Mouse (Mus musculus) layer of hippocampus, adult 11-12 months (tissue): Measurements from ENCODE around the gene Pla2g5.

Experiments
- DNase-seq: peaks from one replicate; pipeline ENCODE4 v3.0.0; 2022; ENCODE audit warnings: low spot score

The Pla2g5 gene

DNA sequence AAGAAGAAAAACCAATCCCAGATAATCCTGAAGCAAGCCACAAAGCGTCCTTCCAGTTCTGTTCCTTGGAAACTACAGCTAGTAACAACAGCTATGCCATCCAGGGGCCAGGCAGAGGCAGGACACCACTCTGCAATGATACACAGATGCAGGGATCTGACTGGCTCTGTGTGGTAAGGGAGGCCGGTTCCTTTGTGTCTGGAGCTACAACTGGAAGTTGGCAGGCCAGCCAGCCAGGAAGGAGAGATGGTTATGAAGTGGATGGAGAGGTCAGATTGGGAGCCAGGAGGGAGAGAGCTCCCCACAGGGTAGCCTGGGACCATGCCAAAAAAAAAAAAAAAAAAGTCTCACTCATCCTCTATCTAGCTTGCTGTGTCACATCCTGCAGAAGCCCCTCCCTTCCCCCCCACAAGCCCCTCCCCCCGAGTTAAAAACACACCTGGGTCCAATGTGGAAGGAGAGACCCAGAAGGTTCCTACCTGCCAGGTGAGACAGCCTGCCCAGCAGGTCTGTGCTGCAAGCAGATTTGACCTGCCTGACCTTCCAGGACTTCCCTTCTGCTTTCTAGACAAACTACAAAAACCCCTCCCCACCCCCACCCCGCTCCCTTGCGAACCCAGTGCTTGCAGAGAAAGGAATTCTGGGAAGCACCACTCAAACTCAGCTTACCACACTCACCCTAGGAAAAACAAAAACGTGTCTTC lies 66.6 kb downstream of the Pla2g5 start:
- no peak for DNase-seq

DNA sequence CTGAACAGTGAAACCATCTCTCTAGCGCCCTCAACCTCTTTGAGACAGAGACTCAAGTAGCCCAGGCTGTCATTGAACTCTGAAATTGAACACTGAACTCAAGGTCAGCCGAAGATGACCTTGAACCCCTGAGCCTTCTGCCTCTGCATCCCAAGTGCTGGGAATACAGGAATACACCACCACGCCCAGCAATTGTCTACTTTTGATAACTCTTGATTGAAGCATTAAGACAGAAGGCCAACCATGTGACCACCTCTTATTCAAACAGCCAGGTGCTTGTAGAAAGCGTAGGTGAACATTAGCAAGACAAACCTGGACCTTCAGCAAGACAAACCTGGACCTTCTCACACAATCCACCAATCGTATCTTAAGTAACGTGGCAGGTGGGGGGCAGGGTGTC lies 68.9 kb downstream of the Pla2g5 start:
- no peak for DNase-seq

DNA sequence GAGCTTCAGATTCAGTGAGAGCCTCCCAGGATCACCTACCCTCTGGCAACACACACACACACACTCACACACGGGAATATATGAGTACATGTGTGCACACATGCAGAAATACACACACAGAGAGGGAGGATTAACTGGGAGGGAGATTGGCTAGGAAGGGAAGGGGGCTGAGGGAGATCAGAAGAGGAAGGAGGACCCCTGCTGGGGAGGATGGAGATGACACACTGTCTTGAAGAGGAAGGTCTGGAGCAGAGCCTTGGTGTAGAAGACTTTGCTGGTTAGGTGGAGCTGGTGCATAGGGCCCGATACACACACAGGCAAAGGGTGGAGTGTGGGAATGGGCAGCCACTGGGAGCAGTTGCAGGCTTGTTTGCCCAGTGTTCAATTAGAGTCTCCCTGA lies 70.0 kb downstream of the Pla2g5 start:
- DNase-seq = peak; percentile 76

DNA sequence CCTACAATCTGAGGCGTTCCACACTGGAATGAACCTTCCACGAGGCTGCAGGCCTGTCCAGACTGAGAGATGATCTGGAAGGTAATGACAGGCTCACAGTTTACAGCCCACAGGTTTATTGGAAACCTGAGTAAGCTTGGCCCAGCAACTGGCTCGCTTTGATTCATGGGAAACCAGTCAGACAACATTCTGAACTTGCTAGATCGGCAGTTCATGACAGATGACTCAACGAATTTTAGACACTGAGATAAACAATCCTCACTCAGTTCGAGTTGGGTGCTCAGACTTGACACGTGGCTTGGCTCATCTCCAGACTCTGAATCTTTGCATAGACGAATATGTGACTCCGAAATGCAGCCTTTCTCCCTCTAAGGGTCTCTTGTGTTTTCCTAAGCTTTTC lies 70.7 kb downstream of the Pla2g5 start:
- no peak for DNase-seq

DNA sequence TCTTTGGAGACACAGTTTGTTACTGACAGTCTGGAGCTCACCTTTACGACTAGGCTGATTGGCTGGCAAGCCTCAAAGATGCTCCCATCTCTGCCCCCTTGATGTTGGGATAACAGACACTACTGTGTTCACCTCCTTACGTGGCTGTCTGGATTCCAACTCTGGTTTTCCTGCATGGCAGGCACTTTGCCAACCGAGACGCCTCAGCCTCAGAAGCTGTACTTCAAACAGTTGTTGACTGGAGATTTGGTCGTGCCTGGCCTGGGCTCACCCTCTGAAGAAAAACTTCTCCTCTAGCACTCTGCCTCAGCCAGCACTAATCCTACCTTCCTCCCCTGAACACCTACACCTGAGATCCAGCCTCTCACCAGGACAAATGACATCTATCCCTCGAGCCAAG lies 71.8 kb downstream of the Pla2g5 start:
- DNase-seq = no peak

DNA sequence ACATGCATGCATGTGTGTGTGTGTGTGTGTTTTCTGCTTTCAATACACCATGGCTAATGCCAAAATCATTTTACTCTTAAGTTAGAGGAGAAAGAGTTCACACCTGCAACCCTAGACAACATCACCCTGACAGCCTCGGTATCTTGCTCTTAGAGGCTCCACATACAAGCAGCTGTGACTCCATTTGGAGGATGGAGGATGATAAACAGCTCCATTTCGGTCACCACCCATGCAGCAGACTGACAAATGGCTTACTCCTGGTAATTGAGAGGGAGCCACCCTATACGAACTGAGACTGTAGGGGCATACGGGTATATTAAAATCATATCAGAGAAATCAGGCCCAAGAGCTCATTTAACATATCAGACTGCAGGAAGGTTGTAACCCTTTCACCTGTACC lies 74.9 kb downstream of the Pla2g5 start:
- DNase-seq = no peak

DNA sequence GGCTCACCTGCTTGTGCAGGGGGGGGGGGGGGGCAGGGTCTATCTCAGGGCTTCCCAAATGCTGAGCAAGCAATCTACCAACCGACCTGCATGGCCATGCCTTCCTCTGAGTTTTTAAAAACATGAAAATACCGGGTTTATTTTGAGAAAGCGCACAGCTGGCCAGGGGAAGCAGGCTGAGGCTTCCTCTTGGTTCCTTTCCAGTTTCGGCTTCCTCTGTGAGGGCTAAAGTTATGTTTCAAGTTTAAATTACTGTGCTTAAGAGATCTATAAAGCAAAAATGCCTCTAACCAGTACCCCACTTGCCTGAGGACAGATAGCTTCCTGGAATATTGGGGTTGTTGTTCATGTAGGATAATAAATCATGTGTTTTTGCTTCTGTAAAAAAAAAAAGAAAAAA lies 77.1 kb downstream of the Pla2g5 start:
- DNase-seq = no peak

DNA sequence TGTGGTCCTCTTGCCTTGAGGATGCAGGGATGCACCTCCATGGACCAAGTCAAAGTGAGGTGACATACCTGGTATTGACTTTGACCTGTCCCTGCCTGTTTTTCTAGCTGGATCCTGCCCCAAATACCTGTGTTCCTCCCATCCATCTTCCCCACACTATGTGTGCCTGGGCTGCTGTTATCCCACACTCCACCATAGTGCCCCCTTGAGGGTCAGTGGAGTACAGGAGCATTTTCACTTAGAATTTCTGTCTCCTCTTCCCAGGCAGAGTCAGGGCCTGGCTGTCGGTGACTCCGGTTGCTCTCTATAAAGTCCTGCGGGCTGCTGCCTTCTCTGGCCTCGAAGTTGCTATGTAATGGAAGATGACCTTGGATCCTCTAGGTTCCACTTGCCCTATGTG lies 77.6 kb downstream of the Pla2g5 start:
- DNase-seq = no peak

DNA sequence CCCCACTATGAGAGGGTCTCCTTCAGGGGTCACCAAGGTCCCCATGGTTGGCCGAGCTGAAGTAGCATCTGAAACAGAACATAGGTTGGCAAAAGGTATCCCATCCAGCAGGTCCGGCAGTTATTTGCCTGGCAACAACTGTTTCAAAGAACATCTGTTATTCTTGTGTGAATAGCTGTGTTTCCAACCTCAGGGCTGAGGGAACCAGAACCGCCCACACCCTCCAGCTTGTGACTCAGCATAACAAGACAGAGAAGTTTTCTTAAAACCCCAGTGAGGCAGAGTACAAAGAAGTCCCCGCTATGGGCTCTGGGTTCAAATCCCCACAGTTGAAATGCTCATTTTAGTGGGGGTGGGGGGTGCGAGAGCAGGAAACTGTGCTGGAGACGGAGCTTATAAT lies 81.2 kb downstream of the Pla2g5 start:
- DNase-seq = peak; percentile 63

DNA sequence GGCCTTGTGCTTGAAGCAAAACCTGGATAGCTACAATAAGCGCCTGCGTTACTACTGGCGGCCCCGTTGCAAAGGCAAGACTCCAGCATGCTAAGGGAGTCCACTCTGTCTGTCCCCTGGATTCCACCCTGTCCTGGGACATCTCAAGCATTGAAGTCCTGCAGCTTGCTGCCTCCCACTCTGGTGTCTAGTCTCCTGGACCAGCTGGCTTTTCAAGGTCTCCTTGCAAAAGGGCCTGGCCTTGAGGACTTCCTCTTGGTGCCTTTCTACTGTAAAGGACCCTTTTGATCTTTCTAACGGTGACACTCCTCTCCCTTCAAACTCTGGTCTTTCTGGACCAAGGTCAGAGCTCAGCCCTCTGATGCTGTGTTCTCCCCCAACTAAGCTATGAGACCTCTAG lies 83.0 kb downstream of the Pla2g5 start:
- DNase-seq = no peak

DNA sequence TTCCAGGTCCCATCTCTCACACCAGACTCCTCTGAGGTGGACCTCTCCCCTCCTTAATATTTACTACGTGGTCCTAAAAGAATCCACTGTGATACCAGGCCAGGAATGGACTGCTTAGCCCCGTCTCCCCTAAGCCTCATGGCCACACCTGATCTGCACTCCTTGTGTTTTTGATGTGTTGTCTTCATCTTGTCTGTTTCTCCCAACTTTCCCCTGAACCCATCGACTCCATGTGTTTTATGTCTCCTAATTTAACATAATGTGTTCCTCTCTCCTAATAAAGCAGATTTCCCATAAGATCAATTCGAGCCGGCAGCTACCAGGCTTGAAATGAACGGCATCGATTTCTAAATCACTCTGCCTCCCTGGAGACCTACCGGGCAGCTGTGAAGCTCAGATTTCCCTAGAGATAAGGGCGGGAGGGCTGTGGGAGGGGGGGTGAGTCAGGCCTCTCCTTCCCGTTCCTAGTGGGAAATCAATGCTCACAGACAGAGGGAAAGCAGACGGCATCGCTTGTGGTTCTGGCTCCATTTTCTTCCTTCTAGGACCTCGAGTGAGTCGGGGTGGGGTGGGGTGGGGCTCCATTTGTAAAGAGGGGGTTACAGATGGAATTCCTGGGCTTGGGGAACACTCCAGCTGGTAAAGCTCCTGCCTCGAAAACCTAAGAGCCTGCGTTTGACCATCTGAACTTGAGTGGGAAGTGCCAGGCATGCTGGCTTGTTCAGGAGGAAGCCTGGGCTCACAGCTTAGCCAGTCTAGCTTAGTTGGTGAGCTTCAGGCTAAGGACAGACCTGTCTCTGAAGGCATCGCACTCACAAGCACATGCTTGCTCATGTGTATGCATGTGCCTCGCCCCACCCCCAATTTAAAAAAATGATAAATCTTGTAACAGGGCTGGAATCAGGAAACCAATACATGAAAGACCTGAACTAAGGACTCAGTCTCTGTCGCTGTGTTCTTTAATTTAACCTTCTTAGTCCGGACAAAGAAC lies 85.6 kb downstream of the Pla2g5 start:
- no peak for DNase-seq

DNA sequence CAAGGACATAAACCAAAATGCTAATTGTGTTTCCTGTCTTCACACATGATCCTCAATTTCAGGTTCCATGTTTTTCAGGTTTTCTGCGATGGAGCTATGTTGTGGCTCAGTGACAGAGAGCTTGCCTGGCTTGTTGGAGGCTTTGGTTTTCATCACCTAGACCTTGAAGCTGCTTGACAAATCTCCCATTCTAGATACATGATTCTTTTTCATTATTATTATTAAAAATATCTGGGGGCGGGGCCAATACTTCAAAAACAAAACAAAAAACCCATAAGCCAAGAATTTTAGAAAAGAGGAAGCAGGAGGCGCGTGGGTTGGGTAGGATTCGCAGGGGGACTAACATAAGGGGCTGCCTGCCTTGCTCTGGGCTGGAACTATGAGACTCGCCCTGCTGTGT lies 87.8 kb downstream of the Pla2g5 start, which contains the start of gene Pla2g2d:
Gene Pla2g2d, plus strand, starts transcription at position 301 of the 400 bp plus-strand sequence.
- no peak for DNase-seq

DNA sequence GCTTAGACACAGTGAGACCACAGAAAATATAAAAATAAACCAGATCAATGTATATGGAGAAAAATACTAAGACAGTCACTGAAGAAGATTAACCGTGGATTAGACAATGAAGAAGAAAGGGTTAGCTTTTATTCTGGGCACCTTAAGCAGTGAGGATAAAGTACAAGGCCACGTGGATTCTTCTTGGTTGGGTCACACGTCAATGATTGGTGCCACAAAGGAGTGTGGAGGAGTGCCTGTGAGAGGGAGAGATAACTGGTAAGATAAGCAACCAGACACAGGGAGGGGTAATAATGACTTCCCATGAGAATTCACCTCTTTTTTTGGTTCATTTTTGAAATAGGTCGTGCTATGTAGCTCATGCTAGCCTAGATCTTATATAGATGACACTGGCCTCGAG lies 90.9 kb downstream of the Pla2g5 start:
- DNase-seq = no peak

DNA sequence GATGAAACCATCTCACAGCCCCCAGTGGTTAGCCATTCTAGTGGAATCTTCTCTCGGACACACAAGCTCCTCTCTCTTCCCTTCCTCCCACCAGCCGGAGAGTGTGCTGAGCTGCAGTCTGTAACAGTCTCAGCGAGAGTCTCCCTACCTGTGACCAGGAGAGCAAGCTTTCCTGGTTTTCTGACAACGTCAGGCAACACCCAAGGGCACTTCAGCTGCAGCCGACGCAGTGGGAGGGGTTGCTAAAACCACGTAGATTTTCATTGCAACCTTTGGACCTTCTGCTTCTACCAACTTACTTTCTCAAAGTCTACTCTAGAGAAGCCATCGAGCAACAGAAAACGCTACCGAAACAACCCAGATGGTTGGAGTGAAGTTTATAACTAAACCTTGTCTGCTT lies 91.3 kb downstream of the Pla2g5 start:
- DNase-seq = no peak

DNA sequence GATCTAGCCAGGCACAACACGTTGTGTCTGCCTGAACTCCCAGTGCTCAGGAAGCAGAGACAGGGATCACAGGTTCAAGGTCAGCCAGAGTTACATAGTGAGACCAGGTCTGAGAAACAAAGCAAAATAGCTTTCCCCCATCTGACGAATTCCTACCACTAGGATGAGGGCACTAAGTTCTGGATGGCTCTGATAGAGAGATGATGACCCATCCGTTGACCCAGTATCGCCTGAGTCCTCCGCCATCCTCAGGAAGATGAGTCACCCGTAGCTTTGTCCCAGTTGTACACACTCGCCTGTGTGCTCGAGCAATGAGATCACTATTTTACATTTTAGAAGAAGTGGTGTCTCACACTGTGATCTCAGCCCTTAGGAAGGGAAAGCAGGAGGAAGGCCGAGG lies 101.0 kb downstream of the Pla2g5 start:
- no peak for DNase-seq

DNA sequence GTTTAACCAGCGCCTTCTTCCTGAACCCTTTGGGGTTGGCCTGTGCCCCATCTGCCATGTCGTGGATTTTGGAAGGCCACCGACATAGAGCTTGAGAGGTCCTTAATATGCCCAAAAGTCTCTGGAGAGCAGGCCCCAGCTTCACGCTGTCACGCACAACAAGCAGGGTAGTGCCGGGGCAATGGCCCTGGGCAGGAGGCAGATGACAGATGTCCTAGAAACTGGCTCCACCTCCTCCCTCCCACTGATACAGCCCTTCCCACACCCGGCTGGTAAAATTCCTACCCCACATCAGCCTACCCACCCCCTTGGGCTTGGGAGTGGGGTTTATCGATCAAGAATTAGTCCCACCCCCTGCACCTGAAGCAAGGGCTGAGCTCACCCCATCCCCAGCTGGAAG lies 105.9 kb downstream of the Pla2g5 start, which contains the start of gene Pla2g2f:
Gene Pla2g2f, minus strand, starts transcription at position 211 of the 400 bp plus-strand sequence.
- DNase-seq = no peak

DNA sequence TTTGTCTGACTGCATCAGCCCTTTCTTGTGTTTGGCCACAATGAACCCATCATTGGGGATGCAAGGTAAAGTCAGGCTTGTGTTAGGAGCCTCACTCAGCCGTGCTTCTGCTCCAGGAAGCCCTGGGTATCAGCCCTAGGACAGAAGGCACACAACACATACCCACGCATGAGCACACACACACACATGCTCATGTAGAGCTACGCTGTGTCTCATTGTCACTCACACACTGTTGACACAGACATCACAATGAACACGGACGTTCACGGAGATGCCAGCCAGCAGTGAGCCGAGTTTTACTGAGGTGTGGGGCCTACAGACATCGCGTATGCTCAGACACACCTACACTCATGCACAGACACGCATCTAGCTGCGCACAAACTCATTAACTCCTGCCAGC lies 107.3 kb downstream of the Pla2g5 start:
- peak; percentile 30 for DNase-seq

DNA sequence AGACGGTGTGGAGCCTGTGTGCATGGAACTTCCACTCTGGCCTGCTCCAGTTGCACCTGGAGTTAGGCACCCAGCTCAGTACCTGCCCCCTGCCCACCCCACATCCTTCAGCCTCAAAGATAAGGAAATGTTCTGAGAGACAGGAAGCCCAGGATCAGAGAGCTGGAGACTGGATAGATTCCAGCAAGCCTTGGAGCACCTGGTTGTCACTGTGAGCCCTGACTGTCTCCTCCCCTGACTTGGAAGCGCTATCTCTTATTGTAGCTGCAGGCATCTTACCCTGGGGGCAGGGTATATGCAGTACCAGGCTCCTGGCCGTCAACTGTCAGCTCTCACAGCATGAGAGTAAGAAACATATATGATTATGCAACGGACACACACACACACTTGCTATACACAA lies 107.8 kb downstream of the Pla2g5 start:
- DNase-seq = no peak

DNA sequence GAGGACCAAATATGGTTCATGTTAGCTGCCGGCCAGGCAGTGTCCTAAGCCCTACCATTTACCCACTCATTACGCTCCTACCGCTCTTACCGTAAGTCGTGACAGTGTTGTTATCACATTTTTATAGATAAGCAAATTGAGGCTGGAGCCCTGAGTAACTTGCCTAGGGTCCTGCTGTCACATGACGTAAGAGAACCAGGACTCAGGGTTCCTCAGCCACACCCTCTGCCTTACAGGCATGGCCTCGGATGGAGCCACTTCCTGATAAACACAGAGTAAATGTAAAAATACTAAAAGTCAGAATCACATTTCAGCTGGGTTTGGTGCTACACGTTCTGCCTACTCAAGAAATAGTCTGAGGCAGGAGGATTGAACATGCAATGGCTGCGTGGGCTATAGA lies 108.8 kb downstream of the Pla2g5 start:
- no peak for DNase-seq

DNA sequence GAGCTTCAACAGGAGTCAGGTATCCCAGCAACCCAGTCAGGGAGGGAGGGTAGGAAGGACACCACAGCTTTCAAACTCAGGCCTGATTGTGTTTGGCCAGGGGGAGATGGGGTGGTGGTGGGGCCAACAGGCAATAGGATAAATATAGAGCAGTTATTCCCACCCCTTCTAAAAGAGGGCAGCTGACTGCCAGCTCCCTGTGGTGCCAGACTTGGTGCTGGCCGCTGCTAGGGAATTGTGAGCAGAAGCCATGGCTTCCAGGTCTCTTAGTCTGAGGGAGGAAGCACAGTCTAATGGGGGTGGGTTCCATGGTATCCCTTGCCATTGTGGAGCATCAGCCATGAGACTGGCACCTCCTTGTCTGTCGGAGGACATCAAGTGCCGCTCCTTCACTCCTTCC lies 109.7 kb downstream of the Pla2g5 start:
- no peak for DNase-seq

DNA sequence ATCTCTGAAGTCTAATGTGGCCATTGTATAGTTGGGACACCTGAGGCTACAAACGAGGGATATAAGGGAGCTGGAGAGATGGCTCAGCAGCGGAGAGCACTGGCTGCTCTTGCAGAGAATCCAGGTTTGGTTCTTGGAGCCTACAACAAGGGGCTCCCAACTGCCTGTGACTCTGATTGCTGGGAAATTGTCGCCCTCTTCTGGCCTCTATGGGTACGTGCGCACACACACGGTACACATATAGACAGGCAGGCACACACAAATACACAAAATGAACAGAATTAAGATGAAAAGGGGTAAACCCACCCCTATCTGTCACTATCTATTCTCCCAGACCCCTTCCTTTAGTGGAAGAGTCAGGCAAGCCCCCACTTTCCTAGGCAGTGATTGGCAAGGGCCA lies 110.7 kb downstream of the Pla2g5 start:
- DNase-seq = no peak
